Mouse (Mus musculus) gastrocnemius, adult 18-20 months (tissue): Measurements from ENCODE around the gene Ccdc32. TPM values are rescaled to one million over a fixed set of nuclear protein-coding genes. Genes with fewer than 3 reads are reported as not detected.

Experiments used
- total RNA-seq, 2 experiments: library from RNA; stranded (reverse); gene quantifications; 2 replicates each; pipeline ENCODE4 v1.2.3; 2021

Ccdc32 gene
- total RNA-seq, 2 experiments from 2014 or later, result 3.6 to 3.9 TPM

Other genes with a start within 250 kb of the Ccdc32 start
- under 1 TPM in 1 of 2 experiments, not detected in 1; 0.02 TPM for gene Disp2, start 249.7 kb downstream of the Ccdc32 start, total RNA-seq
- gene Knstrn, start 215.4 kb downstream of the Ccdc32 start, total RNA-seq, result under 1 TPM; 0.07 to 0.55 TPM
- 100 to 1,000 TPM; 122 to 164 TPM for gene Ivd, start 167.4 kb downstream of the Ccdc32 start, total RNA-seq
- 1 to 10 TPM; 4.5 to 6.0 TPM for gene Bahd1, start 129.0 kb downstream of the Ccdc32 start, total RNA-seq
- 1 to 10 TPM; 1.7 to 2.3 TPM for gene Chst14, start 102.9 kb downstream of the Ccdc32 start, total RNA-seq
- 1 to 10 TPM; 2.5 to 3.2 TPM for gene Rpusd2, start 5.4 kb upstream of the Ccdc32 start, total RNA-seq
- gene Knl1, start 17.7 kb upstream of the Ccdc32 start, total RNA-seq, result under 1 TPM; 0.05 to 0.27 TPM
- under 1 TPM; 0.68 to 0.71 TPM for gene Rad51, start 83.4 kb upstream of the Ccdc32 start, total RNA-seq
- 1 to 10 TPM; 3.4 to 4.9 TPM for gene Rmdn3, start 127.6 kb upstream of the Ccdc32 start, total RNA-seq
- gene Gchfr, start 138.4 kb upstream of the Ccdc32 start, total RNA-seq, result under 1 TPM in 1 of 2 experiments, not detected in 1; 0.39 TPM
- gene Gm14137, start 145.1 kb upstream of the Ccdc32 start, total RNA-seq, result not detected
- gene Zfyve19, start 179.2 kb upstream of the Ccdc32 start, total RNA-seq, result 10 to 100 TPM; 13.8 to 14.4 TPM
- gene Dnajc17, start 179.4 kb upstream of the Ccdc32 start, total RNA-seq, result 1 to 10 TPM; 7.9 to 9.1 TPM
- gene Ppp1r14d, start 200.5 kb upstream of the Ccdc32 start, total RNA-seq, result not detected
- gene Spint1, start 208.0 kb upstream of the Ccdc32 start, total RNA-seq, result not detected
- not detected for gene Rhov, start 241.9 kb upstream of the Ccdc32 start, total RNA-seq